Mouse (Mus musculus): ENCODE results near the gene Nod1.

The Nod1 gene

DNA sequence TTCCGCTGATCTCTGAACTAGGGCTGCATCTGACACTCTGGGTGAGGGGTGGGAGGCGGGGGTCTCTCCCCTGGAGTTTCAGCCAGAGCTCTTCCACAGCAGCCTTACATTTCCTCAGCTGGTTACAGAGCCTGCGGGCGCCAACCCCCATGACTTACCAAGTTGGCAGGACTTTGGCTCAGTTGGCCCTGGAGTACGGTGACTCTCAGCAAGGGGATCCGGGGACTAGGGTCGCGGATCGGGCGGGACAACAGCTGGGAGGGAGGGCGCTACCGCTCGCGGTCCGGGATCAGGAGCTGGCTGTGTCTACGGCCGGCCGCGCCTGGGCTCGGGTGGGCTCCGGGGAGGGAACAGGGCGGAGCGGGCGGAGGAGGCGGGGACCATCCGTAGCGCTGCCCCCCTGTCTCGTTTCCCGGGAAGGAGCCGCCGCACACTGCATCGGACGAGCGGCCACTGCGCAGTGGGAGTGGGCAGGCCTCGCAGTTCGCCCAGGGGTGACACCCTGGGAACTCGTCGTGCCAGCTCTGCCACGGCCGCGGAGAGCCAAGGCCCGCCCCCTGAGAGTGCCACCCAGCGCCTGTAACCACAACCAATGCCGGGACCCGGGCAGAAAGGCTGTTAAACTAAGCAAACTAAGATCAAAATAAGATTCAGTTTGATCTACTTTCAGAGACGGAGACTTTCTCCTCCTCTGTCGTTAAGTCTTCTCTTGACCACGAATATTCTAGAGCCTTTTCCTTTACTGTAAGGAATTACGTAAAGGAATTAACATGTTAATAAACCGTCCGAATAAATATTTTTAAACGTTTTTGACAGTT lies at the start of gene Nod1:
Nod1 (minus strand) TSS at position 502 of the 818 bp plus-strand sequence.
- peak; percentile 54 to 58 for DNase-seq (ENCODE audit: low read depth in 2 of 2, low spot score in 2 of 2)

DNA sequence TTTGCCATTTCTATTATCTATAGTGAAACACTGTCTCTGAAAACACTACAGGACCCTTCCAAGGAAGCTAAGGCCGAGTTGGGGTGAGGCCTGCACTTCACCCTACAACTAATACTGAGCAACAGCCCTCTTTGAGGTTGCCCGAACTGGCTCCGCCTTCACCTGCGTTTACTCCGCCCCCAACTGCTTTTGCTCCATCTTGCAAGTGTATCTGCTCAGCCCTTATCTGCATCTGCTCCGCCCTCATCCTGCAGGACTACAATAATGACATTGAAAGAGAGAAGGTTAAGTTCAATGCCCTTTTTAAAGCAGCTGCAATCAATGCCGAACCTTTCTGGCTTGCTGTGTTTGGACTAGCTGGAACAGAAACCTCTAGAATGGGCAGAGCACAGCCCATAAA lies 49.4 kb upstream of the Nod1 start:
- no peak for DNase-seq (ENCODE audit: low read depth in 2 of 2, low spot score in 2 of 2)

GRCm38 (mm10) chr6:55018417-55018816 lies 46.0 kb upstream of the Nod1 start:
- DNase-seq (ENCODE audit: low read depth in 2 of 2, low spot score in 2 of 2) = no peak

- DNase-seq (ENCODE audit: low read depth in 2 of 2, low spot score in 2 of 2) = peak; percentile 44 to 57
Measured at GRCm38 (mm10) chr6:55016710-55017583, 44.5 kb upstream of the Nod1 start.

DNA sequence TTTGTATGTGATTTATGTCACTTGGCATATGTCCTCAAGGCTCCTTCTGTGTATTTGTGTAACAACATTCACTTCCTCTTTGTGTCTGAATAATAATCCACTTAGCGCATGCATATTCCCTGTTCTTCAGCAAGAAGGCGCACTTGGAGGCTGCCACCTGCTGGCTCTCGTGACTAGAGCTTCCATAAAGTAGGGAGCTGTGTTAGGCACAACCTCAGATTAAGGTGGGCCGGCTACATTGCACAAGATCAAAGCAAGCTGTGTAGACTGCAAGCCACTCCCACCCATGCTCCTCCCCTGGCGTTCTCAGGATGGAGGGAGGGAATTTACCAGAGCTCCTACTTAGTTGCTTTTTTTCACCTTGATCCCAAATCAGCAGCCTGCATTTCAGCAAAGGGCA lies 43.8 kb upstream of the Nod1 start:
- no peak for DNase-seq (ENCODE audit: low read depth in 2 of 2, low spot score in 2 of 2)

DNA sequence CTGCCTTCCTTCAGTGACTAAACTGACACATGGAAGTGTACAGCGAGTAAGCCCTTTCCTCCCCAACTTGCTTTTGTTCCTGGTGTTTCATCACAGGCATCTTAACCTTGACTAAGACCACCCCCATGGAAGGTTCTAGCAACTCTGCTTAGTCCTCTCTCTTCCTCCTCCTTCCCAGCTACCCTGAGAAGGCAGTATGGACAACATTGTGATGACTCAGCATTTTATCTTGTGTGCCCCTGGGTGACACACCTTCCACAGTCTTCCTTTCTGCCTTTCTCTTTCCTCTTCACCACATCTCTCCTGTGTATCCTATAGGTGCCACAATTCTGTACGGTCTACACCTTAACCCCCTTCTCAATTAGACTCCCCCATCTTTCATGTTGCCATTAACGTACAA lies 41.8 kb upstream of the Nod1 start:
- DNase-seq (ENCODE audit: low read depth in 2 of 2, low spot score in 2 of 2) = no peak

DNA sequence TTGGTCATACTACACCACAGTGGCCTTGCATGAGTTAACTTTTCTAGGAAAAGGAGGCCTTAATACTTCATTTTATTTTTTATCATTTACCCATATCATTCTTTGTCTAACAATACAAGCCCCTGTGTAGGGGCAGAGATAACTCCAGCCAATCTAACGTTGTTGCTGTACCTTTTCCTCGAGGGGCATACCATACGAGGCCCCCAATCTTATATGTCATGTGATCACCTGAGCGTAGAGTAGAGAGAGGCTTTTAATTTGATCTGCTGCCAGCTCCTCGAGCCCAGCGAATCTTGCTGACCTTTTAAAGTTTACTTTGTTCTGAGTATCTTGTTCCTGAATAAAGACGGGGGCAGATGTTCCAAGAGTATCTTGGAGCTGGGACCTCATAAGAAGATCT lies 40.1 kb upstream of the Nod1 start:
- DNase-seq (ENCODE audit: low read depth in 2 of 2, low spot score in 2 of 2) = no peak

GRCm38 (mm10) chr6:55010330-55011091 lies 38.1 kb upstream of the Nod1 start:
- no peak for DNase-seq (ENCODE audit: low read depth in 2 of 2, low spot score in 2 of 2)

GRCm38 (mm10) chr6:55009391-55010230 lies 37.2 kb upstream of the Nod1 start:
- no peak for DNase-seq (ENCODE audit: low read depth in 2 of 2, low spot score in 2 of 2)

DNA sequence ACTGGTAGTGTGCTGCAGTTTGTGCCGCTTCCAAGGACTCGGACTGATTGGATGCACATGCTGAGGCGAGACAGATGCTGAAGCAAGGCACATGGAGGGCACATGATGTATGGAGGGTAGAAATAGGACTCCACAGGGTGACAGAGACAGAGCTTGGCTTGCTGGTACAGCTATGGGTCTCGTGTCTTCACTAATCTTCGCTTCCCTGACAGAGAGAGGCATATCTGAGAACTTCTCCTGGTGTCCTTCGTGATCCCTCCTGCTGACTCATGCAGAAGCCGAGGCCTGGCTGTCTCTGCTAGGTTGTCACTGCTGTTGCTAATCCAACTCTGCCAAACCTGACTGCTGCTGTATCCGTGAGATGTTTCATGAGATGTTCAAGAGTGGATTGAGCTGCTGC lies 36.0 kb upstream of the Nod1 start:
- no peak for DNase-seq (ENCODE audit: low read depth in 2 of 2, low spot score in 2 of 2)

DNA sequence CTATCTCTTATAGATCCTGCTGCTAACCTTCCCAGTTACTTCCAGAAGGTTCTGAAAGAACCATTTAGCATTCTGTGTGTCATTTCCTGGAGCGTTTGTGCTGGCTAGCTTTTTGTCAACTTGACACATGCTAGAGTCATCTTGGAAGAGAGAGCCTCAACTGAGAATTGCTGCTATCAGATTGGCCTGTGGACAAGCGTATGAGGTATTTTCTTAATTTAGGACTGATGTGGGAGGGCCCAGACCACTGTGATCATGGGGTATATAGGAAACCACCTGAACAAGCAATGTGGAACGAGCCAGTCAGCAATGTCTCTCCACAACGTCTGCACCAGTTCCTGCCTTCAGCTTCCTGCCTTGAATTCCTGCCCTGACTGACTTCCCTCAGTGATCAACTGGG lies 31.1 kb upstream of the Nod1 start:
- no peak for DNase-seq (ENCODE audit: low read depth in 2 of 2, low spot score in 2 of 2)

- DNase-seq (ENCODE audit: low read depth in 2 of 2, low spot score in 2 of 2) = no peak
Measured at GRCm38 (mm10) chr6:55002438-55002837, 30.0 kb upstream of the Nod1 start.

DNA sequence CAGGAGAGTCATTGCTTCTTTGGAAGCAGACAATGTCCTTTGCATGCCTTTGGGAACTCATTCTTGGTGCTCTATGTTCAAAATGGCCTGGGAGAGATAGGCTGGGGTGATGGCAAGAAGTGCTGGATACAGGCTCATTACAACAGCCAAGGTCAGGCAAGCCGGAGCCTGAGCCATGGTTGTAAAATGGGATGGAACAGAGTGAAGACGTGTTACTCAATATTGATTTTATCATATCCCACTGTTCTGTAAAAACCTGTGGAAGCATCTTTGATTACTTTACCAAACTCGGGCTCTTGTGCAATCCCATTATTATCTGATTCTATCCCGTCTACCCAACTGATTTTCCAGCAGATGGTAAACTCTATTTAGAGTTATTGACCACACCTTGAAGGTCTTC lies 28.9 kb upstream of the Nod1 start:
- no peak for DNase-seq (ENCODE audit: low read depth in 2 of 2, low spot score in 2 of 2)

DNA sequence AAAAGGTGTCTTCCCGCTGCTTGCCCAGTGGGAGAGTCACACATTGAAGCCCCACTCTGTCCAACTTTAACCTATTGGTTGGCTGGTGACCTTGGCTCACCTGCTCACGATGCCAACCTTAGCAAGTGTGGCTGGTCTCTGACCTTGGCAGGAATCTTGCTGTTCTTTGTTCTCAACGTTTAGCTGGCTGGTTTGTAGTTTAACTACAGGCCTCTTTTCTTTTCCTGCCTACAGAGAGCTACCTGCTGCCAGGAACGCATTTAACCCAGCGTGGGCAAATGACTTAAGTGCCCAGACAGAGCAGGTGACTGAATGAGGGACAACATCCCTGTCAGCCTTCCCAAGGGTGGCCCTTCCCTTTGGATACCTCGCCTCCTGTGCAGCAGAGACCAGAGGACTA lies 25.3 kb upstream of the Nod1 start:
- DNase-seq (ENCODE audit: low read depth in 2 of 2, low spot score in 2 of 2) = no peak

DNA sequence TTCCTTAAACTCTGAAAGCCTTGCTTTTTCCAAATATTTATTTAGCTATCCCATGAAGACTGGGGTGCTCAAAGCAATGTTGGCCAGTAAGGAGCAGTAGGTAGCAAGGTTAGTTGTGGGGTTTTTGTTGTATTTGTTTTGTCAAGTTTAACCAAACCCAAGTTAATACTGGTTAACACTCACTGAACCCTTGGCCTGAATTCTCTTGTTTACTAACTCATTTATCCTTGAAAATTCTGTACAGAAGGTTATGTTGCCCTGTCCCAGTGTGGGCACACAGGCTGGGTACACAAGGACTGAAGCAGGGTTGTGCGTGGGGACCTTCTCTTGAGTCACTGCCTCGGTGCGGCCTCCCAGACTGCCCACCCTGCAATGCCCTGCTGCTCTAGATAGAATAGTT lies 23.9 kb upstream of the Nod1 start:
- DNase-seq (ENCODE audit: low read depth in 2 of 2, low spot score in 2 of 2) = no peak

DNA sequence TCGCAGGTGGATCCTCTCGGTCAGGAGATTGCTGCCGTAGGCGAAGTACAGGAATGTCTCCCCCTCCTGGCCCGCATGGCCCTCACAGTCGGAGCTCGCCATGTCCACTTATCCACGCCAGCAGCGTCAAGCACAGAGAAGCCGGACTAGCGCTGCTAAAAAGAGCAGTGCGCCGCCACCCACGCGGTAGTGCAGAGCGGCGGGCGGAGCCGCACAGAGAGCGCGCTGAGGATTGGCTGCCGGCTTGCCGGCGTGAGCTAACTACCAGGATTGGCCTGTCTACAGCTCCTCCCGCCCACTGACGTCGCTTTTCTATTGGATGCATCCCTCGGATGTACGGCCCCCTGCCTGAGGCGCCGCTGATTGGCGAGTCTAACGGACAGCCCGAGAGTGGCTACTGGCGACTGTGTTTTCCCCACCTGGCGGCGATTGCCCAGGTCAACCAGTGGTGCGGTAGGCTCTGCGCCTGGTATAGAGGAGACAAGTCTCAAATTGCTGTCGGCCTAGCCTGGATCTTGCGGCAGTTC lies 20.4 kb upstream of the Nod1 start, which contains the start of gene Ggct:
Ggct (minus strand) TSS at position 217 of the 527 bp plus-strand sequence.
- DNase-seq (ENCODE audit: low read depth in 2 of 2, low spot score in 2 of 2) = peak; percentile 86 to 90

GRCm38 (mm10) chr6:54992141-54992540 lies 19.7 kb upstream of the Nod1 start:
- no peak for DNase-seq (ENCODE audit: low read depth in 2 of 2, low spot score in 2 of 2)

- no peak for DNase-seq (ENCODE audit: low read depth in 2 of 2, low spot score in 2 of 2)
Measured at GRCm38 (mm10) chr6:54991189-54991588, 18.8 kb upstream of the Nod1 start.

DNA sequence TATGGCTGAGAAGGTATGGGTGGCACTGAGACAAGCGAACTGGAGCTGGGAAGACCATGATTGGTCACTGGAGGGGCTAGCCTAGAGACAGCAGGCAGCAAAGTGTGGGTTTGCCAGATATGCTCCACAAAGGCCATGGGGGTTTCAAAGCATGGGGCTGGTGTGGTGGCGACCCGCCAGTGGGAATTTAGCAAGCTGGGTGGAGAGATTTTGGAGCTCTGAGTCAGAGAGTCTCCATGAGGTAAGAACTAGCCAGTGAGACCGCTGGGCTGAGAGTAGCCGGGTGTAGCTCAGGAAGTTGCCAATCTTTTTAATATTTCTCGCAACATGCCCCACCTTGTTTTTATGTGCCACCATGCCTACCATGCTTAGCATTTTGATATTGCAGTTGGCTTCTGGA lies 15.7 kb upstream of the Nod1 start:
- no peak for DNase-seq (ENCODE audit: low read depth in 2 of 2, low spot score in 2 of 2)

- DNase-seq (ENCODE audit: low read depth in 2 of 2, low spot score in 2 of 2) = no peak
Measured at GRCm38 (mm10) chr6:54984096-54984495, 11.7 kb upstream of the Nod1 start.

All from CD8-positive naive resting alpha-beta T cell, adult 2 months (primary cell).